Mouse (Mus musculus) C2C12 (cell line): Measurements from ENCODE around the gene Grk6.

ENCODE experiments used
- CTCF ChIP-seq: IDR thresholded peaks from one replicate; pipeline ENCODE4 v1.5.1; 2011; ENCODE audit not compliant: control insufficient read depth, insufficient read depth, insufficient read length
- MAX ChIP-seq: IDR thresholded peaks from one replicate; pipeline ENCODE4 v1.6.1; 2011; ENCODE audit warnings: mild to moderate bottlenecking, control low read depth
- USF1 ChIP-seq: IDR thresholded peaks from one replicate; pipeline ENCODE4 v1.6.1; 2011; ENCODE audit warnings: low read depth, mild to moderate bottlenecking, control low read depth, moderate library complexity

- no peak for TF ChIP-seq MAX
- TF ChIP-seq CTCF: no peak
- no peak for TF ChIP-seq USF1
Observed at GRCm38 (mm10) chr13:55482542-55482941, 37.7 kb downstream of the Grk6 start.
